ENCODE assay signal across 21 mouse cellular contexts in genomic region chr16:35016491-35016890, GRCm38 (mm10). TPM values are rescaled to one million over a fixed set of nuclear protein-coding genes. Genes with fewer than 3 reads are reported as not detected.
DNase-seq lines count a peak whose midpoint lies in the region; ATAC-seq and TF ChIP-seq lines count a peak whose summit lies in the region.
"Had no signal": no experiment of that assay in that cellular context is flagged by ENCODE, and none has a peak within 500 bp of the region (broad histone marks: within the 10 kb centered on the region; RNA-seq: fewer than 3 reads in every experiment).

No protein-coding gene starts in this region.

- TF ChIP-seq CTCF in testis, adult 2 months (IDR thresholded peaks at IDR 0.05; ENCODE audit: control insufficient read depth, insufficient read depth, insufficient replicate concordance, low read depth, low read length): no peak
- TF ChIP-seq CTCF in intestine, postnatal 0 days (IDR thresholded peaks at IDR 0.05; ENCODE audit: low read depth): no peak

- no peaks in the 10 kb centered on the region for H3K36me3 ChIP-seq in testis, adult 2 months (ENCODE audit: control insufficient read depth, insufficient read depth, low read length)
- no peaks in the 10 kb centered on the region for H3K36me3 ChIP-seq in ES-E14 (ENCODE audit: control insufficient read depth, insufficient read depth, low read length, poor library complexity, severe bottlenecking)
- H3K36me3 ChIP-seq in intestine, postnatal 0 days (ENCODE audit: control insufficient read depth, insufficient read depth): no peaks in the 10 kb centered on the region
- H3K36me3 ChIP-seq: embryonic facial prominence, embryonic 10.5 days; embryonic facial prominence, embryonic 12.5 days; forebrain, embryonic 15.5 days had no signal

- H3K4me3 ChIP-seq in testis, adult 2 months (ENCODE audit: control insufficient read depth, low read depth, low read length): peak overlapping the region; percentile 2
- no peak overlapping the region for H3K4me3 ChIP-seq in ES-E14 (ENCODE audit: insufficient read depth in 1 of 2, low read depth in 1 of 2, low read length in 2 of 2, poor library complexity in 1 of 2, severe bottlenecking in 1 of 2)
- no peak overlapping the region for H3K4me3 ChIP-seq in intestine, postnatal 0 days (ENCODE audit: low read depth, low read length)
- H3K4me3 ChIP-seq: embryonic facial prominence, embryonic 10.5 days; embryonic facial prominence, embryonic 12.5 days; forebrain, embryonic 13.5 days; forebrain, embryonic 15.5 days had no signal

- WGBS in intestine, postnatal 0 days: 70% methylated on average over 3 of the region's 3 CpGs

- TF ChIP-seq POLR2A in testis, adult 2 months (IDR thresholded peaks at IDR 0.05; ENCODE audit: control insufficient read depth, low read depth, low read length): no peak

- H3K4me1 ChIP-seq in testis, adult 2 months (ENCODE audit: control insufficient read depth, insufficient read depth, low read length): no peaks in the 10 kb centered on the region
- peaks cover 0 to 7% of the 10 kb centered on the region in 2 experiments; a peak in 2 of 4 replicates for H3K4me1 ChIP-seq in ES-E14 (ENCODE audit: control insufficient read depth in 2 of 2, insufficient read depth in 2 of 2, low read length in 2 of 2, poor library complexity in 1 of 2)
- H3K4me1 ChIP-seq in intestine, postnatal 0 days (replicated peaks; ENCODE audit: control insufficient read depth, insufficient read depth, low read length): no peaks in the 10 kb centered on the region
- H3K4me1 ChIP-seq: embryonic facial prominence, embryonic 10.5 days; embryonic facial prominence, embryonic 12.5 days; forebrain, embryonic 13.5 days; forebrain, embryonic 15.5 days had no signal

- H3K27me3 ChIP-seq in testis, adult 2 months (ENCODE audit: control insufficient read depth, insufficient read depth, low read length): no peaks in the 10 kb centered on the region
- no peaks in the 10 kb centered on the region for H3K27me3 ChIP-seq in intestine, postnatal 0 days (replicated peaks; ENCODE audit: control insufficient read depth, insufficient read depth, low read length)

- no peak overlapping the region for H3K27ac ChIP-seq in testis, adult 2 months (ENCODE audit: control insufficient read depth, insufficient read depth, low read depth, low read length)
- H3K27ac ChIP-seq in ES-E14 (ENCODE audit: insufficient read depth, low read depth, low read length, poor library complexity, severe bottlenecking): peak overlapping the region; percentile 82
- no peak overlapping the region for H3K27ac ChIP-seq in intestine, postnatal 0 days (ENCODE audit: low read depth, low read length)
- H3K27ac ChIP-seq: embryonic facial prominence, embryonic 10.5 days; embryonic facial prominence, embryonic 12.5 days; forebrain, embryonic 13.5 days; forebrain, embryonic 15.5 days had no signal

- no peak overlapping the region for H3K4me2 ChIP-seq in intestine, postnatal 0 days (replicated peaks; ENCODE audit: low read depth)
- H3K4me2 ChIP-seq: embryonic facial prominence, embryonic 12.5 days; forebrain, embryonic 13.5 days; forebrain, embryonic 15.5 days had no signal

- no peak for ATAC-seq in intestine, postnatal 0 days
- ATAC-seq: activated CD4-positive, CD25-positive, alpha-beta regulatory T cell, adult 4 months; CD4-positive, CD25-positive, alpha-beta regulatory T cell, adult 4 months; forebrain, embryonic 13.5 days; forebrain, embryonic 15.5 days; forebrain, postnatal 0 days had no signal

- H3K9ac ChIP-seq in ES-E14 (ENCODE audit: insufficient read depth, low read depth, low read length, poor library complexity, severe bottlenecking): no peak overlapping the region
- no peak overlapping the region for H3K9ac ChIP-seq in intestine, postnatal 0 days (ENCODE audit: low read depth, low read length)
- H3K9ac ChIP-seq: embryonic facial prominence, embryonic 12.5 days; forebrain, embryonic 13.5 days; forebrain, embryonic 15.5 days; forebrain, postnatal 0 days had no signal

- no peaks in the 10 kb centered on the region for H3K9me3 ChIP-seq in ES-E14 (ENCODE audit: control insufficient read depth, insufficient read depth, low read depth, low read length)
- H3K9me3 ChIP-seq in intestine, postnatal 0 days (ENCODE audit: control insufficient read depth): no peaks in the 10 kb centered on the region
- H3K9me3 ChIP-seq: embryonic facial prominence, embryonic 10.5 days; embryonic facial prominence, embryonic 12.5 days; forebrain, embryonic 13.5 days; forebrain, embryonic 15.5 days had no signal

- no peak for DNase-seq in testis, postnatal 14 days (ENCODE audit: low spot score)
- no peak for DNase-seq in ES-E14 (ENCODE audit: low read depth, low spot score)
- DNase-seq in urinary bladder, adult 18-20 months (ENCODE audit: low spot score in 2 of 2): no peak
- DNase-seq: adrenal gland, adult 8-10 months; adrenal gland, postnatal 14 days; adrenal gland, postnatal 36 days; B cell, adult 2 months; cerebellum, adult 11-12 months; cerebellum, adult 2 months; cerebellum, adult 9-10 months; cerebellum, postnatal 10 days; cerebellum, postnatal 25 days; forebrain, postnatal 0 days had no signal

- in situ Hi-C loops in ES-E14 (cut with MboI; ENCODE audit: low sequenced_read_pairs in 2 of 2, unreplicated experiment in 2 of 2): no loop called here

TF ChIP-seq in ES-E14, 5 proteins besides CTCF, POLR2A, EP300 and RAD21:
- no peak for TF ChIP-seq HCFC1 (IDR thresholded peaks at IDR 0.05; ENCODE audit: borderline replicate concordance, insufficient read depth, low read length)
- TF ChIP-seq ZNF384 (IDR thresholded peaks at IDR 0.05; ENCODE audit: low read depth, low read length): no peak
- TF ChIP-seq ZC3H11A (IDR thresholded peaks at IDR 0.05; ENCODE audit: borderline replicate concordance, low read depth, low read length): no peak
- TF ChIP-seq CHD2 (IDR thresholded peaks at IDR 0.05; ENCODE audit: low read depth, low read length): no peak
- no peak for TF ChIP-seq MAFK (IDR thresholded peaks at IDR 0.05; ENCODE audit: insufficient read depth, low read depth, low read length)
TF ChIP-seq in ES-E14: peak in this region for 0.

RNA-seq across cellular contexts. Expression of gene Hacd2, which starts 5.7 kb away (rescaled TPM):
- 60.1 and 94.1 TPM in 2 replicates for polyA plus RNA-seq in testis, adult 2 months (2012; rRNA removed)
- total RNA-seq in ES-E14 (2012; rRNA removed): 98.8 and 105 TPM in 2 replicates
- 78.7 and 80.2 TPM in 2 replicates for polyA plus RNA-seq in intestine, postnatal 0 days (2015; fragmentation: Nextera tagmentation; extraction: Ambion mirVana)
